Mouse (Mus musculus) heart, adult 2 months (tissue): ENCODE data around the gene Wnt2b. TPM values are rescaled to one million over a fixed set of nuclear protein-coding genes. Genes with fewer than 3 reads are reported as not detected.

ENCODE experiments used
- DNase-seq, 2 experiments: peaks; one replicate each; pipeline ENCODE4 v3.0.0; 2021
- H3K27ac ChIP-seq: fragments of 200-600 bp; 2 replicates; pipeline ENCODE4 v1.8.1; 2022
- H3K27me3 ChIP-seq: fragments of 200-500 bp; 2 replicates; pipeline ENCODE4 v1.6.1; 2012; ENCODE audit warnings: mild to moderate bottlenecking, low read length, inconsistent platforms, mixed read lengths; ENCODE audit not compliant: control insufficient read depth, insufficient read depth
- H3K36me3 ChIP-seq: fragments of 200-500 bp; 2 replicates; pipeline ENCODE4 v1.6.1; 2012; ENCODE audit warnings: low read length, inconsistent platforms; ENCODE audit not compliant: control insufficient read depth, insufficient read depth
- H3K4me1 ChIP-seq: fragments of 200-500 bp; 2 replicates; pipeline ENCODE4 v1.6.1; 2011; ENCODE audit warnings: low read length; ENCODE audit not compliant: control insufficient read depth, insufficient read depth
- H3K4me3 ChIP-seq: fragments of 200-600 bp; 2 replicates; pipeline ENCODE4 v1.8.1; 2022
- H3K79me2 ChIP-seq: fragments of 200-500 bp; replicated peaks from 2 replicates; pipeline ENCODE4 v1.6.1; 2012; ENCODE audit warnings: mild to moderate bottlenecking, inconsistent platforms, low read length, moderate library complexity, mixed read lengths; ENCODE audit not compliant: control insufficient read depth, insufficient read depth
- H3K9ac ChIP-seq: fragments of 200-500 bp; 2 replicates; pipeline ENCODE4 v1.6.1; 2012; ENCODE audit warnings: low read depth, mild to moderate bottlenecking, control low read depth, inconsistent platforms, low read length, mixed read lengths
- CTCF ChIP-seq: fragments of 200-600 bp; IDR thresholded peaks from 2 replicates; pipeline ENCODE4 v1.8.1; 2022; ENCODE audit warnings: antibody characterized with exemption, mild to moderate bottlenecking, moderate library complexity
- EP300 ChIP-seq: fragments of 200-500 bp; IDR thresholded peaks from 2 replicates; pipeline ENCODE4 v1.6.1; 2011; ENCODE audit warnings: low read depth, low read length, control low read depth; ENCODE audit not compliant: insufficient read depth
- POLR2A ChIP-seq: fragments of 200-500 bp; IDR thresholded peaks from 2 replicates; pipeline ENCODE4 v1.6.1; 2011; ENCODE audit warnings: mild to moderate bottlenecking, low read depth, low read length, control low read depth; ENCODE audit not compliant: insufficient read depth
- WGBS: fragments of 180-500 bp; shearing (Covaris S2); methylation state at CpG from one replicate; pipeline ENCODE4 v1.1.7; 2018; 5-methylcytosine and 5-hydroxymethylcytosine counted together
- intact Hi-C: fragments of 180-260 bp; cut with DNase I; formaldehyde crosslinking; loops from one replicate; pipeline ENCODE4 v1.15.1; 2025
- polyA plus RNA-seq: library from polyadenylated mRNA; depleted of rRNA; stranded (reverse); fragments of >200 nt; gene quantifications from 2 replicates; pipeline ENCODE4 v1.2.3, GENCODE M21; 2012
- total RNA-seq, 2 experiments: library from RNA; stranded (reverse); gene quantifications; 2 replicates each; pipeline ENCODE4 v1.2.3; 2021

Gene Wnt2b
- total and polyA plus RNA-seq, 3 experiments: 0.51 to 0.77 (median 0.76) TPM

DNA sequence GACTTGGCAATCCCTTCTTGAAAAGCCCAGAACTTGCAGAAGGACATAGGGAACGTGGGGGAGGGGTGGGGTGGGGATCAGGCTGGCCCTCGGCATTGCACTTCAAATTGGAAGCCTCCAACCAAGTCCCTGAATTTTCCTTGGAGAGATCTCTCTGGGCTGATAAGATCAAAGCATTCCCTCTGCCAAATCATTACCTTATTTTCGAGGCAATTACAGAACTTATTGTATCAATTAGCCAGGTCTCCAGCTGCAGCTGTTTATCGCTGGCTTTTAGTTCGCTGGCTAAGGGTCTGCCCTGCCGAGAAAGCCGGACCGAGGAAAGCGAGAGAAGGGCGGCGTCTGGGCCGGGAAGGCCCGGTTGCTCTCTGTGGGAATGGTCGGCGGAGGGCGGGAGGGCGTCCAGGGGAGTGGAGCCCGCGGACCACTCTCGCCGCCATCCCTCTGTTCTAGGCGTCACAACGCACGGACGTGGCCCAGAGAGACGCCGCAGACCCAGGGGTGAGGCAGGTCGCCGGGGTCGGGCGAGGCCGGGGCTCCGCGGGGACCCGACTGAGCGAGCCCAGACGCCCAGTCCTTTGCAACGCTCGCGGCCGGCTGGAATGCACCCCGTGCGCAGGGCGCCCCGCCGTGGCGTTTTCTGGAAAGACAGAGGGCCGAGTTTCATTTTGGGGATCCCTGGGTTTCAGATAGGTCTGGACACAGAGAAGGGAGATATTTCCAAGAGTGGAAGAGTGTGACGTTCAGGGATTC is 6.0 kb upstream of the Wnt2b start:
- Histone ChIP-seq H3K36me3 (no peaks in the 10 kb centered on the region), H3K27me3 (no peaks in the 10 kb centered on the region), H3K4me1 (no peaks in the 10 kb centered on the region), H3K79me2 (no peaks in the 10 kb centered on the region), H3K9ac (peak overlapping the region; percentile 83), H3K27ac (peak overlapping the region; percentile 77), H3K4me3 (peak overlapping the region; percentile 71)
- WGBS: 2% methylated on average over 49 of the region's 49 CpGs
- TF ChIP-seq CTCF: peak; percentile 96
- TF ChIP-seq EP300: no peak
- intact Hi-C loops: loop anchor here (2.0 to 5.0 kb wide), 3 partner anchors 100 to 253 kb away; partner anchors contain the start of gene Rhoc
- peak; percentile 91 to 96 for DNase-seq

DNA sequence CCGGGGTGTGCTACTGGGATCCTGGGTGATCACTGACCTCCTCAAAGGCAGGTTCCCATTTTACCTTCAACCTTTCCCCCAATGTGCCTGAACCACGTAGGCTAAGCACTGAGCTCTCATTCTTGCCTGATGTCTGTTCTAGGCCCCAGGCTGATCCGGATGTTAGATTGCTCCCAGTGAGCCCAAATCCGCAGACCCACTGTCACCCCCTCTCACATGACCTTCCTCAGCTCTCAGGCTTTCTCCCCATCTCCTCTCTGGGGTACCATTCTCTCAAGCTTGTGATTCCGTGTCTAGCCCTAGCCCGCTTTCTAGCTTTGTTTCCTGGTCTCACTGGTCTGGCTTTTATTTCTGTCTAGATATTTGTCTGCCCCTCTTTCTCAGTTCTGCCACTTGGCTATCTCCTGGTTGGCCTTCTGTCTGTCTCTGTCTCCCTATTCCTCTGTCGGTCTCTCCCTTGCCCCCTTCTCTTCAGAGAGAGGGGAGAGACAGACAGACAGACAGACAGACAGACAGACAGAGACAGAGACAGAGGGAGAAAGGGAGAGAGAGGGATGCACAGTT is 4.4 kb upstream of the Wnt2b start:
- no peak for DNase-seq
- no peak overlapping the region for H3K27ac ChIP-seq
- peaks cover 12% of the 10 kb centered on the region for H3K27me3 ChIP-seq
- H3K4me1 ChIP-seq: no peaks in the 10 kb centered on the region
- no peak overlapping the region for H3K4me3 ChIP-seq
- no peak overlapping the region for H3K9ac ChIP-seq
- WGBS: 83% methylated on average over 7 of the region's 7 CpGs
- intact Hi-C loops: loop anchor here (5.0 kb wide), 2 partner anchors 99 to 179 kb away; partner anchors contain the start of gene Rhoc
- no peaks in the 10 kb centered on the region for H3K79me2 ChIP-seq
- TF ChIP-seq EP300 (no peak), CTCF (no peak), POLR2A (no peak)
- no peaks in the 10 kb centered on the region for H3K36me3 ChIP-seq

DNA sequence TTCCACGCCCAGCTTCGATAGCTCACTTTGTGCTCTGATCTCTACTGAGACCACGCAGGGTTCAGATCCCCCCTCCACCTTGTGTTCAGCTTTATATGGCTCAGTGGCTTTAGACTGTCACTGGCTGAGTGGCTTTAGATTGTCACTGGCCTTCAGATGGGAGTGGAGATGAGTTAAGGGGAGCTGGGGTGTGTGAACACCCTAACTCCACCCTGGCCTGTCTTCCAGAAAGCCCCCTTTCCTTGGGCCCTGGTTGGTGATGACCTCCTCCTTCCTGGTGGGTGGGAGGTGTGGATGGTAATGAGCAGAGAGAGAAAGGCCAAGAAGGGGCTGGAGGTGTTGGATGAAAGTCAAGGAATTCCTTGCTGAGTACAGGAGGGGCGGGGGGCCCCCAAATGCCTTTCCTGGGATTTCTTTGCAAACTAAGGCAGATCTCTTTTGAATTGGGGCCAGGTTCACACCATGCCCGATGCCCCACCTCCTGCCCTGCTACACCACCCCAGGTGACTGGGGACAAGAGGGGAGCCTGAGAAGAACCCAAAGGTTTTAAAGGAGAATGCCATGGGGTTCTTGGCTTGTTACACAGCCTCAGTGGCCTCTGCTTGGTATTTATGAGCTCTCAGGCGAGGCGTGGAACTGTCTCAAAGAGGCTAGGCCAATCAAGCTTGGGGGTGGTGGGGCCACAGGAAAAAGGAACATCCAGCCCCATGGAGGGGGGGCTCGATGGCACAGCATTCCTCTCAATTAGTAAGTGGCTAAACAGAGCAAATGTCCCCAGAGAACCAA is 3.5 kb upstream of the Wnt2b start:
- Histone ChIP-seq H3K27ac (no peak overlapping the region), H3K79me2 (no peaks in the 10 kb centered on the region), H3K4me3 (no peak overlapping the region), H3K36me3 (no peaks in the 10 kb centered on the region), H3K4me1 (no peaks in the 10 kb centered on the region), H3K27me3 (peaks cover 12% of the 10 kb centered on the region), H3K9ac (no peak overlapping the region)
- intact Hi-C loops: loop anchor here (5.0 kb wide), 2 partner anchors 98 to 178 kb away; partner anchors contain the start of gene Rhoc
- DNase-seq: no peak
- TF ChIP-seq EP300: no peak
- no peak for TF ChIP-seq POLR2A
- no peak for TF ChIP-seq CTCF
- 83% methylated on average over 8 of the region's 8 CpGs for WGBS

DNA sequence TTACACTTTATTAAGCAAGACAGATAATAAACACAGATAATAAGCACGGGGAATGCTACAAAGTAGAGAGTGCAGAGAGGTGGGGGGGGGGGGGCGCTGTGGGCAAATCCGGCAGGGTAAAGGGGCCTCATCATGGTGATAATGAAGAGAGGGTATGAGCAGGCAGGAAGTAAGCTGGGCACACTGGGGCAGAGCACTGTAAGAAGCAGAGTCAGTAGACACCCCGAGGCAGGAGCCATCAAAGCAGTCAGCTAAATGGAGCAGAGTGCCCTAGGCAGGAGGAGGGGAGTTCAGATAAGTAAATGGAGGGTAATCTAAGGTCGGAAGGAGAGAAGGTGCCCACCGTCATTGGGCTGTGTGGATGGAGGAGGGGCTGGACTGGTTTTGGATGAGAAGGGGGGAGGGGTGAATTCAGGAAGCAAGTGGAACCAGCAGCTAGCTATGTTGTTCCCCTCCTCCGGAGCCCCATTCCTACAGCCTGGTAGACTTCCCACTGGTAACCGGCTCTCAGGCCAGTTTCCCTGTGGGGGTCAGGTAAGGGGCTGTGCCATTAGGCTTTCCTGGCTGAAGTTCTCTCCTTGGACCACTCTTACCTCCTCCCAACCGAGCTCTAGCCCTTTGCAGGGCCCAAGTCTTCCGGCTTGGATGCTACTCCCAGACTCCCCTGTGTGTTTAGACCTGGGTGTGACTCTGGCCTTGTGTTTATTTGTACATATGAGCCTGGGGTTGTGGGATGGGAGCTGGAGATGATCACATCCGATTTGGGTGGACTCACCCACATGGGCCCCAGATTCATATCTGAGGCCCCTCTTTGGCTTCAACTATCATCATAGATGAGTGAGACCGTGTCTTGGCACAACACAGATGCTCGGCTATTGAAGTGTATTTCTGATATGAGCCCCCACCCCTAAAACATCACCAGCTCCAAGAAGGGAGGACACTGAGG is 1.9 kb upstream of the Wnt2b start:
- DNase-seq: no peak

DNA sequence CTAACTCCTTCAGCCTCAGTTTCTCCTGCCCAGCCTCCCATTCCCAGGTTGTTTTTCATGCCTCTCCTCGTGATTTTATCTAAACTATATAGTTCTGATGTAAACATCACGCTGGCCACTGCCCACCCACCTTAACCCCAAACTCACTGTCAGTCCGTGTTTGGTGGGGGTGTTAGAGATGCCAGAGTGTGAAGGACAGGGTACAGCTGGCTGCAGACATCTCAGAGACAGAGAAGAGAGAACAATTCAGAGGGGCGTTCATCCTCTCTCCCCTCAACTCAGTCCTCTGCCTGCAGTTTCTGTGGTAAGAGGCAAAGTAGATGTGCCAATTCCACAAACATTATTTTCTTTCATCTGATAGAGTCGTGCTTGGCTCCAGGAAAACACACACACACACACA is 1.1 kb upstream of the Wnt2b start:
- Histone ChIP-seq H3K9ac (no peak overlapping the region), H3K27ac (no peak overlapping the region), H3K27me3 (peaks cover 12% of the 10 kb centered on the region), H3K79me2 (no peaks in the 10 kb centered on the region), H3K36me3 (no peaks in the 10 kb centered on the region), H3K4me1 (no peaks in the 10 kb centered on the region), H3K4me3 (no peak overlapping the region)
- DNase-seq: no peak
- WGBS: 15% methylated on average over 5 of the region's 5 CpGs
- intact Hi-C loops: no loop called here
- TF ChIP-seq CTCF (no peak), EP300 (no peak), POLR2A (no peak)

More for the DNA sequence above, 1.9 kb upstream of the Wnt2b start:
- Histone ChIP-seq H3K79me2 (no peaks in the 10 kb centered on the region), H3K4me1 (no peaks in the 10 kb centered on the region), H3K27ac (no peak overlapping the region), H3K9ac (no peak overlapping the region), H3K36me3 (no peaks in the 10 kb centered on the region), H3K4me3 (no peak overlapping the region), H3K27me3 (peaks cover 12% of the 10 kb centered on the region)
- TF ChIP-seq CTCF (no peak), POLR2A (no peak), EP300 (no peak)
- WGBS: 37% methylated on average over 13 of the region's 13 CpGs
- intact Hi-C loops: no loop called here
